Mouse (Mus musculus) ES-Bruce4 (cell line): ENCODE results near the gene Slc5a1. TPM values are rescaled to one million over a fixed set of nuclear protein-coding genes. Genes with fewer than 3 reads are reported as not detected.

Experiments
- H3K27ac ChIP-seq: 2 replicates; pipeline ENCODE4 v1.5.1; 2012; ENCODE audit warnings: low read length, inconsistent platforms; ENCODE audit not compliant: insufficient read depth
- H3K27me3 ChIP-seq: 2 replicates; pipeline ENCODE4 v1.6.1; 2012; ENCODE audit warnings: mild to moderate bottlenecking, low read length, inconsistent platforms; ENCODE audit not compliant: control insufficient read depth, poor library complexity, insufficient read depth, severe bottlenecking
- H3K36me3 ChIP-seq: 2 replicates; pipeline ENCODE4 v1.6.1; 2012; ENCODE audit warnings: inconsistent platforms, mild to moderate bottlenecking, low read length, moderate library complexity; ENCODE audit not compliant: control insufficient read depth, poor library complexity, insufficient read depth, severe bottlenecking
- H3K4me1 ChIP-seq: one replicate; pipeline ENCODE4 v1.8.1; 2011; ENCODE audit warnings: low read length; ENCODE audit not compliant: control insufficient read depth, insufficient read depth
- H3K4me3 ChIP-seq: 2 replicates; pipeline ENCODE4 v1.5.1; 2011; ENCODE audit warnings: low read depth, mild to moderate bottlenecking, low read length
- H3K9ac ChIP-seq: 2 replicates; pipeline ENCODE4 v1.6.1; 2012; ENCODE audit warnings: low read depth, mild to moderate bottlenecking, inconsistent platforms; ENCODE audit not compliant: poor library complexity, severe bottlenecking
- H3K9me3 ChIP-seq: replicated peaks from 2 replicates; pipeline ENCODE4 v1.6.1; 2012; ENCODE audit warnings: mild to moderate bottlenecking, low read length, inconsistent platforms; ENCODE audit not compliant: control insufficient read depth, poor library complexity, insufficient read depth, severe bottlenecking
- CTCF ChIP-seq: IDR thresholded peaks from one replicate; pipeline ENCODE4 v1.8.1; 2011; ENCODE audit warnings: low read depth, low read length
- EP300 ChIP-seq: IDR thresholded peaks from 2 replicates; pipeline ENCODE4 v1.6.1; 2011; ENCODE audit warnings: low read depth, low read length; ENCODE audit not compliant: insufficient read depth
- POLR2A ChIP-seq: IDR thresholded peaks from one replicate; pipeline ENCODE4 v1.8.1; 2011; ENCODE audit warnings: low read length; ENCODE audit not compliant: insufficient read depth
- polyA plus RNA-seq: library from polyadenylated mRNA; stranded (reverse); fragments of >200 nt; gene quantifications from 2 replicates; pipeline ENCODE4 v1.2.4, GENCODE M21; 2011; ENCODE audit warnings: low read depth; ENCODE audit not compliant: missing spikeins, insufficient read depth, insufficient read length

The Slc5a1 gene
- polyA plus RNA-seq, 1 experiment = 0.78 TPM

DNA sequence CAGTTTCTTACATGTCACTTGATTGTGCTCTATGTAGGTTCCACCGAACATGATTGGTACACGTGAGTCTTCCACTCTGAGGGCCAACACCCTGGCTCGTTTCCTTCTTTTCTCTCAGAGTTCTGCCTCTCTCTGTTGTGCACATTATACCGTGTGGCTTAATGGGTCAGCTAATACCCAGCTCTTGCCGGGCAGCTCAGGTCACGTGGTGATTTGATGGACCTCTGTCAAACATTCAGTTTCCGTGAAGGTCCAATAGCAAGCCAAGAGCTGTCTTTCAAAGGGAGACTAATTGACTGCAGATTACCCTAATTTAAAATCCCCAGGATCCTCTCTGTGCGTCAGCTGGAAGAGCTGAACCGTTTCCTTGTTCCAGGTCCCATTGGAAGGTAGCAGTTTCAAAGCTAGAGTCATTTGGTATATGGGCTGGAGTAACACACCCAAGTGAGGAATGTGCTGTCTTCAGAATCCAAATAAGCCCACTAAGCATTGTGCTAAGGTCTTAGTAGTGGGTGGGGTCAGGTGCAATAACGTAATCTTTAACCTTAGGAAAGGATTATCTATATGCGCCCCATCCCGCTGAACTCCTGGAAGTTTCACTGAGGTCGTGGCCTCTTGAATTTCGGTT lies 3.9 kb downstream of the Slc5a1 start:
- Histone ChIP-seq H3K4me1 (peaks cover 2% of the 10 kb centered on the region), H3K4me3 (no peak overlapping the region), H3K9me3 (no peaks in the 10 kb centered on the region), H3K36me3 (no peaks in the 10 kb centered on the region), H3K9ac (no peak overlapping the region), H3K27me3 (no peaks in the 10 kb centered on the region; the same call in 1 of the 2 replicates), H3K27ac (peak overlapping the region; percentile 31)
- TF ChIP-seq POLR2A (no peak), CTCF (no peak), EP300 (no peak)

DNA sequence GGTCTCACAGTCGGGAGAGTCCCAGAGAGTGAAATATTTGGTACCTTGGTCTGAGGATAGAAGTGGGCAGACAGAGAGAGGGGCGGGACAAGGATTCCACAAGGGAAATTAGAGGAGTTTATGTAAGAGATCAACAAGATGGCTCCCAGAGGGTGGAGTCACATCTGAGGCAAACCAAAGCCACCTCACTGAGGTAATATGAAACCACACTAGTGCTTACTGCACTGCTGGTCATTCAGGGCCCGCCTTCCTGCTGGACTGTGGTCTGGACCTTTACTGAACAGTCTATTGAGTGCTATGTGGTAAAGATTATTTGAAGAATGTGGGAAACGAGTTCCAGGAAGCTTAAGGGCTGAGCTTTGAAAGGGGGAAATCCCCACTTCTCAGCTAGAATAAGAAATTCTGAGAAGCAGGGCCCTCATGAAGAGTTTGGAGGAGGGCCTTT lies 17.9 kb downstream of the Slc5a1 start:
- Histone ChIP-seq H3K9ac (0 out of 2 replicates have a peak overlapping the region, but pooled peaks have one; percentile 40), H3K4me1 (peaks cover 3% of the 10 kb centered on the region), H3K27ac (peak overlapping the region; percentile 84), H3K27me3 (no peaks in the 10 kb centered on the region), H3K4me3 (peak overlapping the region; percentile 12; the same call in 1 of the 2 replicates), H3K9me3 (no peaks in the 10 kb centered on the region), H3K36me3 (no peaks in the 10 kb centered on the region)
- TF ChIP-seq CTCF (no peak), POLR2A (no peak), EP300 (no peak)

GRCm38 (mm10) chr5:33123658-33124057 lies 19.6 kb downstream of the Slc5a1 start:
- H3K9me3 ChIP-seq = no peaks in the 10 kb centered on the region
- TF ChIP-seq POLR2A (no peak), EP300 (no peak), CTCF (no peak)
- H3K27me3 ChIP-seq = no peaks in the 10 kb centered on the region
- peaks cover 3% of the 10 kb centered on the region for H3K4me1 ChIP-seq
- no peak overlapping the region for H3K27ac ChIP-seq
- no peaks in the 10 kb centered on the region for H3K36me3 ChIP-seq
- H3K9ac ChIP-seq = no peak overlapping the region
- H3K4me3 ChIP-seq = no peak overlapping the region

DNA sequence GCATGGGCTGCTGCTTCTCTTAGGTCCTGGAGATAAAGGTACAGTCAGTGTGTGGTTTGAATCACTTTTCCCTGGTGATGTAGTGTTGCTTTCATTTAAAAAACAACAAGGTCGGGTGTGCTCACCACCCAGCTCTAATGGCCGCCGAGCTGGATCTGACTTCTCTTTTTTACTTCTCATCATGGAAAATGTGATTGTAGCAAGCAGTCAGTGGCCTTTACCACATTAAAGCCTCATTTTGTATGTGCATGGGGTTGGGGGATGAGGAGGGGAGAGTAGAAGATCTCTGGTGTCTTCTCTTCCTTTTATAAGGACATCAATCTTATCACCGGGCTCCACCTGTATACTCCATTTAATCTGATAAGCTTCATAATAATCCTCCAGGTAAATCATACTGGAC lies 21.3 kb downstream of the Slc5a1 start:
- Histone ChIP-seq H3K27me3 (no peaks in the 10 kb centered on the region), H3K4me3 (no peak overlapping the region), H3K27ac (no peak overlapping the region), H3K9ac (no peak overlapping the region), H3K4me1 (peaks cover 3% of the 10 kb centered on the region), H3K36me3 (no peaks in the 10 kb centered on the region), H3K9me3 (no peaks in the 10 kb centered on the region)
- no peak for TF ChIP-seq POLR2A
- TF ChIP-seq EP300 = no peak
- TF ChIP-seq CTCF = no peak

- TF ChIP-seq EP300 (no peak), CTCF (no peak), POLR2A (no peak)
- Histone ChIP-seq H3K4me3 (no peak overlapping the region), H3K9ac (no peak overlapping the region), H3K4me1 (no peaks in the 10 kb centered on the region), H3K27ac (no peak overlapping the region), H3K36me3 (no peaks in the 10 kb centered on the region), H3K9me3 (no peaks in the 10 kb centered on the region), H3K27me3 (no peaks in the 10 kb centered on the region)
These were observed 30.1 kb downstream of the Slc5a1 start for GRCm38 (mm10) chr5:33134132-33134531.

DNA sequence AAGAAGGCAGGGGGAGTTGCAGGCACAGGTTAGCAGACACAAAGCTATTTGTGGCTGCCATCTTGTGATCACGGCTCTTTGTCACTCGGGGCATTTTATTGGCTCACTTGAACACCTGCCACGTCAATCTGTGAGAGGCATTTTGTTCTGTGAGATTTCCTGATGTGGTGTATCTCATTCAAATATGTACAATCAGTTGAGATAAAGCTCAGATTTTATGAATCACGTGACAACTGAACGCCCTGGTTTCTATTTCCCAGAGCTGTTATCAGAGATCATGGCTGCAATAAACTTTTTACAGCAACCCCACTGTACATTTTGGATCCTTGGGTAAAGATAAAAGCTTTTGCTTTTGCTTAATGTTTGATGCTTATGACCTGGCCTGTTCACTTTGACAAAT lies 31.6 kb downstream of the Slc5a1 start:
- H3K4me1 ChIP-seq = no peaks in the 10 kb centered on the region
- no peaks in the 10 kb centered on the region for H3K27me3 ChIP-seq
- no peaks in the 10 kb centered on the region for H3K36me3 ChIP-seq
- H3K9me3 ChIP-seq = no peaks in the 10 kb centered on the region
- H3K4me3 ChIP-seq = no peak overlapping the region
- no peak for TF ChIP-seq POLR2A
- TF ChIP-seq EP300 = no peak
- TF ChIP-seq CTCF = no peak
- no peak overlapping the region for H3K9ac ChIP-seq
- no peak overlapping the region for H3K27ac ChIP-seq
